Mouse (Mus musculus): ENCODE results near the gene Nsmce4a. TPM values are rescaled to one million over a fixed set of nuclear protein-coding genes. Genes with fewer than 3 reads are reported as not detected.

Nsmce4a gene
- polyA plus RNA-seq, 1 experiment, result 72.1 TPM

- DNase-seq, result no peak
- Histone ChIP-seq H3K36me3 (ENCODE audit: control insufficient read depth, insufficient read depth, low read length) (no peaks in the 10 kb centered on the region), H3K4me1 (replicated peaks; ENCODE audit: control insufficient read depth, insufficient read depth, low read length) (0 out of 2 replicates have a peak, but pooled peaks cover 3% of the 10 kb centered on the region), H3K4me3 (ENCODE audit: control insufficient read depth, insufficient read depth, low read length) (no peak overlapping the region), H3K27ac (ENCODE audit: control insufficient read depth, insufficient read depth, low read length) (no peak overlapping the region), H3K27me3 (ENCODE audit: control insufficient read depth, insufficient read depth, low read length) (no peaks in the 10 kb centered on the region)
- TF ChIP-seq POLR2A (IDR thresholded peaks at IDR 0.05; ENCODE audit: control insufficient read depth, extremely low read depth, insufficient read depth, low read length, poor library complexity) (no peak), CTCF (IDR thresholded peaks at IDR 0.05; ENCODE audit: borderline replicate concordance, control insufficient read depth, extremely low read depth, insufficient read depth, low read length, poor library complexity) (no peak)
- WGBS, result 97% methylated on average over 2 of the region's 2 CpGs
Measured at GRCm38 (mm10) chr7:130578066-130578465, 5.1 kb upstream of the Nsmce4a start.

- Histone ChIP-seq H3K27me3 (ENCODE audit: control insufficient read depth, insufficient read depth, low read length) (no peaks in the 10 kb centered on the region), H3K4me1 (replicated peaks; ENCODE audit: control insufficient read depth, insufficient read depth, low read length) (0 out of 2 replicates have a peak, but pooled peaks cover 3% of the 10 kb centered on the region), H3K27ac (ENCODE audit: control insufficient read depth, insufficient read depth, low read length) (no peak within 1 kb of the TSS), H3K36me3 (ENCODE audit: control insufficient read depth, insufficient read depth, low read length) (no peaks in the 10 kb centered on the region), H3K4me3 (ENCODE audit: control insufficient read depth, insufficient read depth, low read length) (no peak within 1 kb of the TSS)
- WGBS, result 54% methylated on average over 15 of the region's 15 CpGs
- TF ChIP-seq POLR2A (IDR thresholded peaks at IDR 0.05; ENCODE audit: control insufficient read depth, extremely low read depth, insufficient read depth, low read length, poor library complexity), result no peak
- TF ChIP-seq CTCF (IDR thresholded peaks at IDR 0.05; ENCODE audit: borderline replicate concordance, control insufficient read depth, extremely low read depth, insufficient read depth, low read length, poor library complexity), result no peak
- DNase-seq, result no peak
Measured at GRCm38 (mm10) chr7:130577388-130578003, 4.6 kb upstream of the Nsmce4a start, which contains the start of gene Tacc2. Gene Tacc2 (plus strand): TSS chr7:130577438.

- no peak for TF ChIP-seq POLR2A (IDR thresholded peaks at IDR 0.05; ENCODE audit: control insufficient read depth, extremely low read depth, insufficient read depth, low read length, poor library complexity)
- TF ChIP-seq CTCF (IDR thresholded peaks at IDR 0.05; ENCODE audit: borderline replicate concordance, control insufficient read depth, extremely low read depth, insufficient read depth, low read length, poor library complexity), result no peak
- Histone ChIP-seq H3K4me3 (ENCODE audit: control insufficient read depth, insufficient read depth, low read length) (no peak overlapping the region), H3K36me3 (ENCODE audit: control insufficient read depth, insufficient read depth, low read length) (no peaks in the 10 kb centered on the region), H3K4me1 (replicated peaks; ENCODE audit: control insufficient read depth, insufficient read depth, low read length) (0 out of 2 replicates have a peak, but pooled peaks cover 3% of the 10 kb centered on the region), H3K27me3 (ENCODE audit: control insufficient read depth, insufficient read depth, low read length) (no peaks in the 10 kb centered on the region), H3K27ac (ENCODE audit: control insufficient read depth, insufficient read depth, low read length) (no peak overlapping the region)
- WGBS, result 23% methylated on average over 10 of the region's 10 CpGs
- DNase-seq, result no peak
Measured at GRCm38 (mm10) chr7:130576981-130577380, 4.1 kb upstream of the Nsmce4a start.

GRCm38 (mm10) chr7:130574211-130574991, 1.5 kb upstream of the Nsmce4a start:
- no peak for DNase-seq
- Histone ChIP-seq H3K4me3 (ENCODE audit: control insufficient read depth, insufficient read depth, low read length) (no peak overlapping the region), H3K4me1 (replicated peaks; ENCODE audit: control insufficient read depth, insufficient read depth, low read length) (0 out of 2 replicates have a peak, but pooled peaks cover 3% of the 10 kb centered on the region), H3K36me3 (ENCODE audit: control insufficient read depth, insufficient read depth, low read length) (no peaks in the 10 kb centered on the region), H3K27me3 (ENCODE audit: control insufficient read depth, insufficient read depth, low read length) (no peaks in the 10 kb centered on the region), H3K27ac (ENCODE audit: control insufficient read depth, insufficient read depth, low read length) (no peak overlapping the region)
- WGBS, result 78% methylated on average over 13 of the region's 13 CpGs
- no peak for TF ChIP-seq POLR2A (IDR thresholded peaks at IDR 0.05; ENCODE audit: control insufficient read depth, extremely low read depth, insufficient read depth, low read length, poor library complexity)
- no peak for TF ChIP-seq CTCF (IDR thresholded peaks at IDR 0.05; ENCODE audit: borderline replicate concordance, control insufficient read depth, extremely low read depth, insufficient read depth, low read length, poor library complexity)

GRCm38 (mm10) chr7:130573746-130574145, 828 bp upstream of the Nsmce4a start:
- 89% methylated on average over 10 of the region's 10 CpGs for WGBS

GRCm38 (mm10) chr7:130570472-130570871, 2.4 kb downstream of the Nsmce4a start:
- TF ChIP-seq CTCF (IDR thresholded peaks at IDR 0.05; ENCODE audit: borderline replicate concordance, control insufficient read depth, extremely low read depth, insufficient read depth, low read length, poor library complexity) (no peak), POLR2A (IDR thresholded peaks at IDR 0.05; ENCODE audit: control insufficient read depth, extremely low read depth, insufficient read depth, low read length, poor library complexity) (no peak)
- Histone ChIP-seq H3K4me1 (replicated peaks; ENCODE audit: control insufficient read depth, insufficient read depth, low read length) (no peaks in the 10 kb centered on the region), H3K27me3 (ENCODE audit: control insufficient read depth, insufficient read depth, low read length) (no peaks in the 10 kb centered on the region), H3K36me3 (ENCODE audit: control insufficient read depth, insufficient read depth, low read length) (no peaks in the 10 kb centered on the region), H3K4me3 (ENCODE audit: control insufficient read depth, insufficient read depth, low read length) (no peak overlapping the region), H3K27ac (ENCODE audit: control insufficient read depth, insufficient read depth, low read length) (no peak overlapping the region)
- WGBS, result 95% methylated on average over 7 of the region's 7 CpGs
- DNase-seq, result no peak

More at GRCm38 (mm10) chr7:130573746-130574145, 828 bp upstream of the Nsmce4a start:
- no peak for TF ChIP-seq CTCF (IDR thresholded peaks at IDR 0.05; ENCODE audit: borderline replicate concordance, control insufficient read depth, extremely low read depth, insufficient read depth, low read length, poor library complexity)
- H3K27me3 ChIP-seq (ENCODE audit: control insufficient read depth, insufficient read depth, low read length), result no peaks in the 10 kb centered on the region
- no peak overlapping the region for H3K4me3 ChIP-seq (ENCODE audit: control insufficient read depth, insufficient read depth, low read length)
- 0 out of 2 replicates have a peak, but pooled peaks cover 3% of the 10 kb centered on the region for H3K4me1 ChIP-seq (replicated peaks; ENCODE audit: control insufficient read depth, insufficient read depth, low read length)
- no peaks in the 10 kb centered on the region for H3K36me3 ChIP-seq (ENCODE audit: control insufficient read depth, insufficient read depth, low read length)
- DNase-seq, result no peak
- no peak overlapping the region for H3K27ac ChIP-seq (ENCODE audit: control insufficient read depth, insufficient read depth, low read length)
